Mouse (Mus musculus) embryonic facial prominence, embryonic 10.5 days (tissue): Measurements from ENCODE around the gene Mfsd14a. TPM values are rescaled to one million over a fixed set of nuclear protein-coding genes. Genes with fewer than 3 reads are reported as not detected.

ENCODE experiments used
- polyA plus RNA-seq: library from polyadenylated mRNA; unstranded; fragments of >200 nt; fragmentation: Nextera tagmentation; extraction: Ambion mirVana; gene quantifications from 2 replicates; pipeline ENCODE4 v1.2.1, GENCODE M21; 2016

Gene Mfsd14a
- polyA plus RNA-seq, 1 experiment from 2014 or later, result 80.7 TPM

Other genes starting within 250 kb of the Mfsd14a start
- 16.5 and 17.6 TPM in 2 replicates for gene Cdc14a, start 238.6 kb downstream of the Mfsd14a start, polyA plus RNA-seq
- gene Rtca, start 154.5 kb downstream of the Mfsd14a start, polyA plus RNA-seq, result 109 and 114 TPM in 2 replicates
- 12.3 and 12.5 TPM in 2 replicates for gene Dbt, start 149.6 kb downstream of the Mfsd14a start, polyA plus RNA-seq
- 0.70 and 0.75 TPM in 2 replicates for gene Lrrc39, start 99.7 kb downstream of the Mfsd14a start, polyA plus RNA-seq
- gene Sass6, start 67.7 kb downstream of the Mfsd14a start, polyA plus RNA-seq, result 38.5 and 39.6 TPM in 2 replicates
- gene Trmt13, start 48.1 kb downstream of the Mfsd14a start, polyA plus RNA-seq, result 24.7 and 24.9 TPM in 2 replicates
- gene Gm43191, start 18.6 kb upstream of the Mfsd14a start, polyA plus RNA-seq, result not detected in 2 replicates
- gene Slc35a3, start 50.2 kb upstream of the Mfsd14a start, polyA plus RNA-seq, result 7.8 and 8.7 TPM in 2 replicates
- gene Agl, start 145.5 kb upstream of the Mfsd14a start, polyA plus RNA-seq, result 9.9 and 10.2 TPM in 2 replicates
- gene Frrs1, start 196.8 kb upstream of the Mfsd14a start, polyA plus RNA-seq, result 13.8 and 15.1 TPM in 2 replicates